ENCODE assay signal across 28 mouse cellular contexts in genomic region chr5:75823646-75824045, GRCm38 (mm10).
"Had no signal": no experiment of that assay in that cellular context is flagged by ENCODE, and none has a peak within 500 bp of the region (broad histone marks: within the 10 kb centered on the region; RNA-seq: fewer than 3 reads in every experiment).

No protein-coding gene starts in this region.

- H3K9me3 ChIP-seq: embryonic facial prominence, embryonic 10.5 days; embryonic facial prominence, embryonic 12.5 days; embryonic facial prominence, embryonic 13.5 days; embryonic facial prominence, embryonic 15.5 days; forebrain, embryonic 10.5 days; forebrain, embryonic 12.5 days; forebrain, embryonic 13.5 days; forebrain, embryonic 15.5 days had no signal

- H3K9ac ChIP-seq: embryonic facial prominence, embryonic 12.5 days; embryonic facial prominence, embryonic 13.5 days; embryonic facial prominence, embryonic 15.5 days; forebrain, embryonic 12.5 days; forebrain, embryonic 13.5 days; forebrain, embryonic 15.5 days; forebrain, postnatal 0 days had no signal

- H3K4me3 ChIP-seq: embryonic facial prominence, embryonic 10.5 days; embryonic facial prominence, embryonic 12.5 days; embryonic facial prominence, embryonic 13.5 days; embryonic facial prominence, embryonic 15.5 days; erythroblast, embryonic 14.5 days; forebrain, embryonic 10.5 days; forebrain, embryonic 12.5 days; forebrain, embryonic 13.5 days; forebrain, embryonic 15.5 days; gastrocnemius, adult 2 months had no signal

- H3K27me3 ChIP-seq: embryonic facial prominence, embryonic 12.5 days; embryonic facial prominence, embryonic 15.5 days; forebrain, embryonic 12.5 days; forebrain, embryonic 13.5 days; forebrain, embryonic 15.5 days had no signal

- H3K27ac ChIP-seq: embryonic facial prominence, embryonic 10.5 days; embryonic facial prominence, embryonic 12.5 days; embryonic facial prominence, embryonic 13.5 days; embryonic facial prominence, embryonic 15.5 days; forebrain, embryonic 10.5 days; forebrain, embryonic 12.5 days; forebrain, embryonic 13.5 days; forebrain, embryonic 15.5 days; gastrocnemius, adult 2 months had no signal

- DNase-seq: cerebellum, adult 18-20 months; cerebellum, adult 2 months; cerebellum, adult 8-10 months; cerebellum, adult 9-10 months; cerebellum, adult 9-11 months; cerebellum, postnatal 10 days; cerebellum, postnatal 14 days; cerebellum, postnatal 25 days; cerebellum, postnatal 36 days; embryo, embryonic 11 days; forebrain, postnatal 0 days; gastrocnemius, adult 2 months; gastrocnemius, postnatal 10 days; gastrocnemius, postnatal 14 days; gastrocnemius, postnatal 25 days; gastrocnemius, postnatal 36 days; heart, adult 18-20 months had no signal

- ATAC-seq: forebrain, embryonic 13.5 days; forebrain, embryonic 14.5 days; forebrain, embryonic 15.5 days; forebrain, embryonic 16.5 days; forebrain, postnatal 0 days had no signal

- H3K4me1 ChIP-seq: embryonic facial prominence, embryonic 15.5 days; forebrain, embryonic 12.5 days; forebrain, embryonic 13.5 days; forebrain, embryonic 15.5 days had no signal

- H3K36me3 ChIP-seq: embryonic facial prominence, embryonic 10.5 days; embryonic facial prominence, embryonic 12.5 days; embryonic facial prominence, embryonic 13.5 days; embryonic facial prominence, embryonic 15.5 days; forebrain, embryonic 10.5 days; forebrain, embryonic 12.5 days; forebrain, embryonic 15.5 days had no signal

- H3K4me2 ChIP-seq: embryonic facial prominence, embryonic 12.5 days; embryonic facial prominence, embryonic 13.5 days; embryonic facial prominence, embryonic 15.5 days; forebrain, embryonic 12.5 days; forebrain, embryonic 13.5 days; forebrain, embryonic 15.5 days had no signal
